ENCODE assay signal across 32 mouse cellular contexts in the genomic region with DNA sequence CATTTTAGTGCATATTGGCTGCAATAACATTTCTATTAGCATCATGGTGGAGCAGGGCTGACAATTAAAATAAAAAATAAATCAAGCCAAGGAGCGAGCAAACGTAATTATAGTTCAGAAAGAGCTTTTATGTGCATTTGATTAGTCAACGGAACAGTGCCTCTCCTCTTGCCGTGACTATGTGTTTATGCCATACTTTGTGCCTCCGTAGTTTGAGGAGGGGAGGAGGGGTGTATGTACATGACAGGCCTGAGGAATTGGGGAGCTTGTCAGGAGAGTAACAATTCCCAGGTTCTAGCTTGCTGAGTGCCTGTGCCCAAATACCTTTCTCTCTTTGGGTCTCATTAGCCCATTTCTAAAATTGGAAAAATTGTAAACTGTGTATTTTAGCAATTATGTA.
"Had no signal": no experiment of that assay in that cellular context is flagged by ENCODE, and none has a peak within 500 bp of the region (broad histone marks: within the 10 kb centered on the region; RNA-seq: fewer than 3 reads in every experiment).

No protein-coding gene starts in this region.

- H3K9me3 ChIP-seq: limb, embryonic 10.5 days; limb, embryonic 12.5 days; limb, embryonic 13.5 days; limb, embryonic 15.5 days; liver, embryonic 12.5 days; liver, embryonic 13.5 days; liver, embryonic 15.5 days; lung, embryonic 15.5 days; midbrain, embryonic 10.5 days; midbrain, embryonic 12.5 days; midbrain, embryonic 13.5 days; midbrain, embryonic 15.5 days had no signal

- H3K27me3 ChIP-seq: limb, embryonic 13.5 days; limb, embryonic 15.5 days; liver, embryonic 12.5 days; liver, embryonic 13.5 days; liver, embryonic 15.5 days; lung, embryonic 15.5 days; megakaryocyte, embryonic 14.5 days; midbrain, embryonic 12.5 days; midbrain, embryonic 13.5 days; midbrain, embryonic 15.5 days had no signal

- H3K27ac ChIP-seq: left cerebral cortex, adult 2 months; limb, embryonic 10.5 days; limb, embryonic 12.5 days; limb, embryonic 13.5 days; limb, embryonic 15.5 days; liver, embryonic 12.5 days; liver, embryonic 13.5 days; liver, embryonic 14.5 days; liver, embryonic 15.5 days; lung, embryonic 15.5 days; macrophage; midbrain, embryonic 10.5 days; midbrain, embryonic 12.5 days; midbrain, embryonic 13.5 days; midbrain, embryonic 15.5 days had no signal

- H3K4me2 ChIP-seq: limb, embryonic 12.5 days; limb, embryonic 13.5 days; limb, embryonic 15.5 days; liver, embryonic 11.5 days; liver, embryonic 12.5 days; liver, embryonic 13.5 days; liver, embryonic 15.5 days; lung, embryonic 14.5 days; lung, embryonic 15.5 days; midbrain, embryonic 11.5 days; midbrain, embryonic 12.5 days; midbrain, embryonic 13.5 days; midbrain, embryonic 15.5 days had no signal

- H3K4me1 ChIP-seq: limb, embryonic 15.5 days; liver, embryonic 12.5 days; liver, embryonic 13.5 days; liver, embryonic 15.5 days; lung, embryonic 15.5 days; megakaryocyte, embryonic 14.5 days; midbrain, embryonic 10.5 days; midbrain, embryonic 12.5 days; midbrain, embryonic 13.5 days; midbrain, embryonic 15.5 days had no signal

- DNase-seq: left cerebral cortex, postnatal 4 days; liver; liver, embryonic 13.5 days; liver, postnatal 0 days; lung, adult 18-20 months; lung, adult 2 months; lung, embryonic 14.5 days; lung, postnatal 10 days; lung, postnatal 14 days; lung, postnatal 36 days; lung, postnatal 4 days; midbrain, embryonic 14.5 days had no signal

- ATAC-seq: liver, embryonic 12.5 days; liver, postnatal 0 days; lung, postnatal 0 days; midbrain, embryonic 13.5 days; midbrain, embryonic 15.5 days; midbrain, embryonic 16.5 days had no signal

- H3K9ac ChIP-seq: limb, embryonic 12.5 days; limb, embryonic 13.5 days; limb, embryonic 15.5 days; liver, embryonic 12.5 days; liver, embryonic 13.5 days; liver, embryonic 14.5 days; liver, embryonic 15.5 days; liver, postnatal 0 days; lung, embryonic 14.5 days; lung, embryonic 15.5 days; midbrain, embryonic 12.5 days; midbrain, embryonic 13.5 days; midbrain, embryonic 15.5 days had no signal

- H3K36me3 ChIP-seq: limb, embryonic 10.5 days; limb, embryonic 12.5 days; limb, embryonic 13.5 days; limb, embryonic 15.5 days; liver, embryonic 12.5 days; liver, embryonic 13.5 days; liver, embryonic 15.5 days; lung, embryonic 15.5 days; midbrain, embryonic 10.5 days; midbrain, embryonic 12.5 days; midbrain, embryonic 13.5 days; midbrain, embryonic 15.5 days had no signal

- H3K4me3 ChIP-seq: left cerebral cortex, adult 2 months; limb, embryonic 10.5 days; limb, embryonic 12.5 days; limb, embryonic 13.5 days; limb, embryonic 15.5 days; liver, embryonic 12.5 days; liver, embryonic 13.5 days; liver, embryonic 15.5 days; lung, embryonic 15.5 days; megakaryocyte, embryonic 14.5 days; midbrain, embryonic 10.5 days; midbrain, embryonic 12.5 days; midbrain, embryonic 13.5 days; midbrain, embryonic 15.5 days; myocyte had no signal
